Mouse (Mus musculus): ENCODE measurements at regions not wholly inside any gene's neighbourhood (a gene's known extent, or its start where the extent isn't known, plus 50 kb on each side); places are given as distances from the start of the nearest gene placed in this dataset.

- WGBS = 43% methylated on average over 1 of the region's 1 CpGs
- H3K4me1 ChIP-seq (ENCODE audit: control insufficient read depth, insufficient read depth, low read length) = no peaks in the 10 kb centered on the region
- no peak for ATAC-seq (ENCODE audit: insufficient read depth, low FRiP score)
- no peak overlapping the region for H3K4me2 ChIP-seq (ENCODE audit: low read depth, low read length)
- no peak overlapping the region for H3K4me3 ChIP-seq (replicated peaks; ENCODE audit: low read length)
- H3K27ac ChIP-seq (ENCODE audit: low read length) = no peak overlapping the region
- H3K9me3 ChIP-seq (replicated peaks; ENCODE audit: control insufficient read depth, low read length) = no peaks in the 10 kb centered on the region
- no peaks in the 10 kb centered on the region for H3K27me3 ChIP-seq (ENCODE audit: control insufficient read depth, insufficient read depth, low read length)
- no peaks in the 10 kb centered on the region for H3K36me3 ChIP-seq (ENCODE audit: control insufficient read depth, insufficient read depth, low read length)
- H3K9ac ChIP-seq (ENCODE audit: low read length) = no peak overlapping the region
These were observed 179.1 kb upstream of the Pcdh10 start for GRCm38 (mm10) chr3:45198994-45199589.

- Histone ChIP-seq H3K9ac (ENCODE audit: low read length) (no peak overlapping the region), H3K9me3 (replicated peaks; ENCODE audit: control insufficient read depth, low read length) (no peaks in the 10 kb centered on the region), H3K4me3 (replicated peaks; ENCODE audit: low read length) (no peak overlapping the region), H3K27ac (ENCODE audit: low read length) (no peak overlapping the region; the same call in 1 of the 2 replicates), H3K36me3 (ENCODE audit: control insufficient read depth, insufficient read depth, low read length) (no peaks in the 10 kb centered on the region), H3K4me2 (ENCODE audit: low read depth, low read length) (no peak overlapping the region), H3K4me1 (ENCODE audit: control insufficient read depth, insufficient read depth, low read length) (no peaks in the 10 kb centered on the region), H3K27me3 (ENCODE audit: control insufficient read depth, insufficient read depth, low read length) (no peaks in the 10 kb centered on the region)
- 49% methylated on average over 2 of the region's 2 CpGs for WGBS
- ATAC-seq (ENCODE audit: insufficient read depth, low FRiP score) = peak; percentile 44; the same call in 1 of the 2 replicates
These were observed 173.7 kb upstream of the Pcdh10 start for GRCm38 (mm10) chr3:45204392-45205043.

- no peak overlapping the region for H3K4me2 ChIP-seq (ENCODE audit: low read depth, low read length)
- H3K36me3 ChIP-seq (ENCODE audit: control insufficient read depth, insufficient read depth, low read length) = no peaks in the 10 kb centered on the region
- 62% methylated on average over 5 of the region's 5 CpGs for WGBS
- H3K9me3 ChIP-seq (replicated peaks; ENCODE audit: control insufficient read depth, low read length) = no peaks in the 10 kb centered on the region
- ATAC-seq (ENCODE audit: insufficient read depth, low FRiP score) = no peak
- H3K9ac ChIP-seq (ENCODE audit: low read length) = no peak overlapping the region
- no peaks in the 10 kb centered on the region for H3K27me3 ChIP-seq (ENCODE audit: control insufficient read depth, insufficient read depth, low read length)
- H3K27ac ChIP-seq (ENCODE audit: low read length) = no peak overlapping the region
- H3K4me3 ChIP-seq (replicated peaks; ENCODE audit: low read length) = no peak overlapping the region
- H3K4me1 ChIP-seq (ENCODE audit: control insufficient read depth, insufficient read depth, low read length) = no peaks in the 10 kb centered on the region
These were observed 146.4 kb upstream of the Pcdh10 start for GRCm38 (mm10) chr3:45231641-45232433.

GRCm38 (mm10) chr3:45238457-45238856 lies 139.7 kb upstream of the Pcdh10 start:
- no peaks in the 10 kb centered on the region for H3K27me3 ChIP-seq (ENCODE audit: control insufficient read depth, insufficient read depth, low read length)
- no peak overlapping the region for H3K4me2 ChIP-seq (ENCODE audit: low read depth, low read length)
- H3K9me3 ChIP-seq (replicated peaks; ENCODE audit: control insufficient read depth, low read length) = no peaks in the 10 kb centered on the region
- no peak overlapping the region for H3K4me3 ChIP-seq (replicated peaks; ENCODE audit: low read length)
- no peaks in the 10 kb centered on the region for H3K4me1 ChIP-seq (ENCODE audit: control insufficient read depth, insufficient read depth, low read length)
- no peaks in the 10 kb centered on the region for H3K36me3 ChIP-seq (ENCODE audit: control insufficient read depth, insufficient read depth, low read length)
- no peak for ATAC-seq (ENCODE audit: insufficient read depth, low FRiP score)
- no peak overlapping the region for H3K9ac ChIP-seq (ENCODE audit: low read length)
- WGBS = 35% methylated on average over 2 of the region's 2 CpGs
- no peak overlapping the region for H3K27ac ChIP-seq (ENCODE audit: low read length)

GRCm38 (mm10) chr3:45245456-45245855 lies 132.7 kb upstream of the Pcdh10 start:
- H3K4me3 ChIP-seq (replicated peaks; ENCODE audit: low read length) = no peak overlapping the region
- no peak overlapping the region for H3K27ac ChIP-seq (ENCODE audit: low read length)
- no peaks in the 10 kb centered on the region for H3K4me1 ChIP-seq (ENCODE audit: control insufficient read depth, insufficient read depth, low read length)
- no peaks in the 10 kb centered on the region for H3K27me3 ChIP-seq (ENCODE audit: control insufficient read depth, insufficient read depth, low read length)
- 79% methylated on average over 1 of the region's 1 CpGs for WGBS
- no peak for ATAC-seq (ENCODE audit: insufficient read depth, low FRiP score)
- no peaks in the 10 kb centered on the region for H3K9me3 ChIP-seq (replicated peaks; ENCODE audit: control insufficient read depth, low read length)
- H3K4me2 ChIP-seq (ENCODE audit: low read depth, low read length) = no peak overlapping the region
- H3K9ac ChIP-seq (ENCODE audit: low read length) = no peak overlapping the region
- H3K36me3 ChIP-seq (ENCODE audit: control insufficient read depth, insufficient read depth, low read length) = no peaks in the 10 kb centered on the region

GRCm38 (mm10) chr3:45246601-45247000 lies 131.6 kb upstream of the Pcdh10 start:
- Histone ChIP-seq H3K36me3 (ENCODE audit: control insufficient read depth, insufficient read depth, low read length) (no peaks in the 10 kb centered on the region), H3K4me3 (replicated peaks; ENCODE audit: low read length) (no peak overlapping the region), H3K27me3 (ENCODE audit: control insufficient read depth, insufficient read depth, low read length) (no peaks in the 10 kb centered on the region), H3K9me3 (replicated peaks; ENCODE audit: control insufficient read depth, low read length) (no peaks in the 10 kb centered on the region), H3K4me2 (ENCODE audit: low read depth, low read length) (no peak overlapping the region), H3K9ac (ENCODE audit: low read length) (no peak overlapping the region), H3K27ac (ENCODE audit: low read length) (no peak overlapping the region), H3K4me1 (ENCODE audit: control insufficient read depth, insufficient read depth, low read length) (no peaks in the 10 kb centered on the region)
- no peak for ATAC-seq (ENCODE audit: insufficient read depth, low FRiP score)
- WGBS = 81% methylated on average over 1 of the region's 1 CpGs

- Histone ChIP-seq H3K9me3 (replicated peaks; ENCODE audit: control insufficient read depth, low read length) (no peaks in the 10 kb centered on the region), H3K4me1 (ENCODE audit: control insufficient read depth, insufficient read depth, low read length) (no peaks in the 10 kb centered on the region), H3K9ac (ENCODE audit: low read length) (no peak overlapping the region), H3K27ac (ENCODE audit: low read length) (no peak overlapping the region), H3K36me3 (ENCODE audit: control insufficient read depth, insufficient read depth, low read length) (no peaks in the 10 kb centered on the region), H3K4me3 (replicated peaks; ENCODE audit: low read length) (no peak overlapping the region), H3K4me2 (ENCODE audit: low read depth, low read length) (no peak overlapping the region), H3K27me3 (ENCODE audit: control insufficient read depth, insufficient read depth, low read length) (no peaks in the 10 kb centered on the region)
- 85% methylated on average over 6 of the region's 6 CpGs for WGBS
- ATAC-seq (ENCODE audit: insufficient read depth, low FRiP score) = no peak
These were observed 101.4 kb upstream of the Pcdh10 start for GRCm38 (mm10) chr3:45276783-45277182.

- H3K4me2 ChIP-seq (ENCODE audit: low read depth, low read length) = no peak overlapping the region
- H3K9me3 ChIP-seq (replicated peaks; ENCODE audit: control insufficient read depth, low read length) = no peaks in the 10 kb centered on the region
- ATAC-seq (ENCODE audit: insufficient read depth, low FRiP score) = no peak
- no peak overlapping the region for H3K9ac ChIP-seq (ENCODE audit: low read length)
- H3K36me3 ChIP-seq (ENCODE audit: control insufficient read depth, insufficient read depth, low read length) = no peaks in the 10 kb centered on the region
- WGBS = 68% methylated on average over 12 of the region's 12 CpGs
- no peak overlapping the region for H3K4me3 ChIP-seq (replicated peaks; ENCODE audit: low read length)
- no peaks in the 10 kb centered on the region for H3K27me3 ChIP-seq (ENCODE audit: control insufficient read depth, insufficient read depth, low read length)
- no peaks in the 10 kb centered on the region for H3K4me1 ChIP-seq (ENCODE audit: control insufficient read depth, insufficient read depth, low read length)
- no peak overlapping the region for H3K27ac ChIP-seq (ENCODE audit: low read length)
These were observed 80.8 kb upstream of the Pcdh10 start for GRCm38 (mm10) chr3:45297242-45297853.

- Histone ChIP-seq H3K4me3 (replicated peaks; ENCODE audit: low read length) (no peak overlapping the region), H3K4me2 (ENCODE audit: low read depth, low read length) (no peak overlapping the region), H3K9ac (ENCODE audit: low read length) (no peak overlapping the region), H3K4me1 (ENCODE audit: control insufficient read depth, insufficient read depth, low read length) (no peaks in the 10 kb centered on the region), H3K27ac (ENCODE audit: low read length) (no peak overlapping the region), H3K36me3 (ENCODE audit: control insufficient read depth, insufficient read depth, low read length) (no peaks in the 10 kb centered on the region), H3K27me3 (ENCODE audit: control insufficient read depth, insufficient read depth, low read length) (no peaks in the 10 kb centered on the region), H3K9me3 (replicated peaks; ENCODE audit: control insufficient read depth, low read length) (no peaks in the 10 kb centered on the region)
- ATAC-seq (ENCODE audit: insufficient read depth, low FRiP score) = no peak
- WGBS = 42% methylated on average over 2 of the region's 2 CpGs
These were observed 58.9 kb upstream of the Pcdh10 start for GRCm38 (mm10) chr3:45319257-45319656.
